Comparison of ENCODE assay signal across 8 mouse cellular contexts in genomic region chr11:63923386-63923785, GRCm38 (mm10). TPM values are rescaled to one million over a fixed set of nuclear protein-coding genes. Genes with fewer than 3 reads are reported as not detected.
A peak's percentile ranks its signal among the peaks of the same experiment; 100 is the strongest.
DNase-seq lines count a peak whose midpoint lies in the region; ATAC-seq and TF ChIP-seq lines count a peak whose summit lies in the region.

No protein-coding gene starts in this region.

- WGBS in lung, embryonic 14.5 days = 2% methylated on average over 29 of the region's 29 CpGs
- whole genome bisulfite sequencing in forebrain, embryonic 15.5 days = 2% methylated on average over 29 of the region's 29 CpGs
- under 1% methylated on average over 29 of the region's 29 CpGs for WGBS in midbrain, embryonic 11.5 days

- no peaks in the 10 kb centered on the region for H3K36me3 ChIP-seq in lung, embryonic 14.5 days (ENCODE audit: insufficient read depth)
- H3K36me3 ChIP-seq in forebrain, embryonic 15.5 days = no peaks in the 10 kb centered on the region
- no peaks in the 10 kb centered on the region for H3K36me3 ChIP-seq in midbrain, embryonic 11.5 days (ENCODE audit: control insufficient read depth, insufficient read depth, low read length)

- H3K9me3 ChIP-seq in lung, embryonic 14.5 days (ENCODE audit: low read depth, low read length) = no peaks in the 10 kb centered on the region
- H3K9me3 ChIP-seq in forebrain, embryonic 15.5 days = no peaks in the 10 kb centered on the region
- no peaks in the 10 kb centered on the region for H3K9me3 ChIP-seq in midbrain, embryonic 11.5 days (ENCODE audit: control insufficient read depth, low read length)

- H3K27me3 ChIP-seq in lung, embryonic 14.5 days (ENCODE audit: insufficient read depth, low read length) = peaks cover 85% of the 10 kb centered on the region
- peaks cover 84% of the 10 kb centered on the region for H3K27me3 ChIP-seq in forebrain, embryonic 15.5 days
- peaks cover 26% of the 10 kb centered on the region for H3K27me3 ChIP-seq in midbrain, embryonic 11.5 days (ENCODE audit: control insufficient read depth, insufficient read depth, low read length)

- peaks cover 11% of the 10 kb centered on the region; the same call in 1 of the 2 replicates for H3K4me1 ChIP-seq in lung, embryonic 14.5 days (ENCODE audit: insufficient read depth)
- peaks cover 53% of the 10 kb centered on the region for H3K4me1 ChIP-seq in forebrain, embryonic 15.5 days
- H3K4me1 ChIP-seq in midbrain, embryonic 11.5 days (ENCODE audit: control insufficient read depth, insufficient read depth, low read length) = peaks cover 28% of the 10 kb centered on the region

- TF ChIP-seq CTCF in lung, embryonic 14.5 days (IDR thresholded peaks at IDR 0.05; ENCODE audit: low read depth) = no peak

- peak overlapping the region; percentile 29 for H3K4me3 ChIP-seq in lung, embryonic 14.5 days (ENCODE audit: low read depth, low read length)
- H3K4me3 ChIP-seq in forebrain, embryonic 15.5 days = peak overlapping the region; percentile 23
- H3K4me3 ChIP-seq in midbrain, embryonic 11.5 days (ENCODE audit: low read depth, low read length) = peak overlapping the region; percentile 31

- H3K4me2 ChIP-seq in lung, embryonic 14.5 days = peak overlapping the region; percentile 89
- peak overlapping the region; percentile 35 for H3K4me2 ChIP-seq in forebrain, embryonic 15.5 days (replicated peaks)
- H3K4me2 ChIP-seq in midbrain, embryonic 11.5 days = peak overlapping the region; percentile 82

- H3K9ac ChIP-seq in lung, embryonic 14.5 days = no peak overlapping the region
- no peak overlapping the region for H3K9ac ChIP-seq in forebrain, embryonic 15.5 days (replicated peaks)
- H3K9ac ChIP-seq in midbrain, embryonic 11.5 days (ENCODE audit: low read length) = peak overlapping the region; percentile 65

- H3K27ac ChIP-seq in lung, embryonic 14.5 days (ENCODE audit: low read depth) = no peak overlapping the region
- no peak overlapping the region for H3K27ac ChIP-seq in forebrain, embryonic 15.5 days (replicated peaks)
- H3K27ac ChIP-seq in midbrain, embryonic 11.5 days (ENCODE audit: low read depth, low read length) = no peak overlapping the region

- DNase-seq in lung, embryonic 14.5 days = peak; percentile 34
- DNase-seq in lung, adult 18-20 months = no peak
- peak; percentile 56 to 60 for DNase-seq in kidney, postnatal 4 days
- DNase-seq in midbrain, embryonic 11.5 days (ENCODE audit: low spot score, missing footprints) = peak; percentile 98
- no peak for DNase-seq in right cerebral cortex, adult 18-20 months
- no peak for DNase-seq in thymus, postnatal 10 days (ENCODE audit: low spot score in 2 of 2)
- DNase-seq in spleen, postnatal 36 days (ENCODE audit: low spot score in 2 of 2) = no peak

- no peak for ATAC-seq in lung, embryonic 14.5 days (ENCODE audit: insufficient read depth)
- no peak for ATAC-seq in forebrain, embryonic 15.5 days (replicated peaks)
- ATAC-seq in midbrain, embryonic 11.5 days (ENCODE audit: low FRiP score) = no peak

RNA-seq across cellular contexts. Expression of gene Hs3st3b1, which starts 1.3 kb away (rescaled TPM):
- 0.84 and 1.1 TPM in 2 replicates for polyA plus RNA-seq in lung, embryonic 14.5 days (2014; fragmentation: Nextera tagmentation; extraction: Ambion mirVana)
- 4.3 and 4.4 TPM in 2 replicates for polyA plus RNA-seq in forebrain, embryonic 15.5 days (2015; fragmentation: Nextera tagmentation; extraction: Ambion mirVana)
- 17.5 and 18.1 TPM in 2 replicates for polyA plus RNA-seq in midbrain, embryonic 11.5 days (2014; fragmentation: Nextera tagmentation; extraction: Ambion mirVana)

Comparison
In these comparisons a context has a peak if more than half of its experiments do, and no peak if none do; other contexts are left out.
1. DNase-seq: peak in lung, embryonic 14.5 days (single experiment), kidney, postnatal 4 days (2 of 2) and midbrain, embryonic 11.5 days (single experiment); none in lung, adult 18-20 months (0 of 2), right cerebral cortex, adult 18-20 months (single experiment), thymus, postnatal 10 days (0 of 2) and spleen, postnatal 36 days (0 of 2).
2. H3K4me2 ChIP-seq: peak in every context shown above with its lines; median percentile 89 in lung, embryonic 14.5 days; 82 in midbrain, embryonic 11.5 days; 35 in forebrain, embryonic 15.5 days.
3. Peak in every context shown above with its lines, with median percentiles within 50 percentile points of each other: H3K4me3 ChIP-seq.